Mouse (Mus musculus): Measurements from ENCODE around the gene Pnpla6.
A peak's percentile ranks its signal among the peaks of the same experiment; 100 is the strongest.

The Pnpla6 gene

DNA sequence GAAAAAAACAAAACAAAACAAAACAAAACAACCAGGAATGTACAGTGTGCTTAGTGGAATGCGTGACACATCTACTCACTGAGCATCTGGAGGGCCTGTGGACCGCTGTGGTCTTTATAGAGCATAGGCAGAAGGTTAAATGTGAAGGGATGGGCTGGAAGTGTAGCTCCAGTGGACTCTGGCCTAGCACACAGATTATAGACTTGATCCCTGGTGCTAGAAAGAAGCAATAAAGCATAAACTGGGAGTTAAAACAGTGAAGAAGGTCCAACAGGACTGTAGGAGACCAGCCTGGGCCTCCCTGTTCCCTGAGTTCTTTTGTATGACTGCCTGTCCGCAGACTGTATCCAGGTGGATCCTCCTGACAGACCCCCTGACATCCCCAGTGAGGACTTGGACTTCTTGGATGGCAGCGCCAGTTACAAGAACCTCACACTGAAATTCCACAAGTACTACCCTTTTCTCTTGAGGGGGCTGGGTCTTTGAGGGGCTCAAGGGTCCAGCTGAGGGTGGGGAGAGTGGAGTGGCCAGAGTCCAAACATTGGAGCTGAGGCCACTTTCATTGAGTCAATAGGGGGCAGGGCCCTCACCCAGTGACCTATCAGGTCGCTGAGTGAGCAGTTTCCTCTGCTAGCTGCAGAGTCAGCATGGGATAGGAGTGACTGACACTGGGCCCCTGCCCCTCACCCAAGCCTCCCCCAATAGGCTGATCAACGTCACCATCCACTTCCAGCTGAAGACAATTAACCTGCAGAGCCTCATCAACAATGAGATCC lies 7.0 kb upstream of the Pnpla6 start:
- no peak for DNase-seq

DNA sequence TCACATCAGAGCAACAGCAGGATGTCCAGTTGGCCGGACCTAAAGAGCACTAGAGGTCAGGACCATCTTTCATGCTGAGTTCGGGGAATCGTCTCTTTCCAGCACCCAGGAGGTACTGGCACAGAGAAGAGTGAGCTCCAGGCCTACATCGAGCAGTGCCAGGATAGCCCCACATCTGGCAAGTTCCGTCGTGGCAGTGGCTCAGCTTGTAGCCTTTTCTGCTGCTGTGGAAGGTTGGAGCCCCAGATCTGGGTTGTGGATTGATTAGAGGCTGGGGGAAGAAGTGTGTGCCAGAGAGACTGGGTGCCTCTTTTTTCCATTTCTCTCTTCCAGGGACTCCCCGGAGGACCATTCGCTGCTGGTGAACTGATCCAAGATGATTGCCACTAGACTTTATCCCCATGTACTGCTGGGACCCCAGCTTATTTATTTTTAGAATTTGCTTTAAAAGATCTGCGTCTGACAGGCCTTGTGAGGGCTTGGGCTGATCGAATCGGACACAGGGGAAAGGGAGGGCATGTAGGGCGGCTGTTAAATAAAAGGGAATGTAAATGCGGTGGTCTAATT lies 420 bp upstream of the Pnpla6 start:
- peak; percentile 38 for DNase-seq

DNA sequence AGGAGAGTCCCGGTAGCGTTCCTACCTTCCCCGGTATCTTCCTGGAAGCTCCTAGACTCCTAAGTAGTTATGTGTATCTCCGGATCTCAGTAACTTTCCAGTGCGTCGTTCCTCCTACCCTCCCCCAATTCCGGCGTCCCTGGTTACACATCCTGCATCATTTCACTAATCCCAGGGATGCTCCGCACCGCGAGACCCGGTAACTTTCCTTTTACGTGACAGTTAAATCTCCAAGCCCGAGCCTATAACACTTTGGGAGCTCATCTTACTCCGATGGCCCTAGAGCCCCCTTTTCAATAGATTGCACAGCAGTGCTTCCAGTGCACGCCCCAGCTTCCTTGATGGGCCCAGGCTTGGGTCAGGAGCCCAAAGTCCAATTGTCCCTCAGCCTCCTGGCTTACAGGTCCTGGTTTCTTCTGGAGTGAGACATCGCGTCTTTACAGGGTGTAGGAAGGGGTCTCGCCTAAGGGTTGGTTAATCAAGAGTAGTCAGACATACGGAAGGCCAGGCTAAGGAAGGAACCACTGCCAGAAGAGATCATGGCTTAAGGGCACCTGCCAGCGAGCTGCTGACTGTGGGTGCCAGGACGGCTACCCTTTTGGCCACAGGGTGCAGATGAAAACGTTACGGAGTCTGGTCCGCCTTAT lies 710 bp downstream of the Pnpla6 start:
- peak; percentile 74 for DNase-seq

DNA sequence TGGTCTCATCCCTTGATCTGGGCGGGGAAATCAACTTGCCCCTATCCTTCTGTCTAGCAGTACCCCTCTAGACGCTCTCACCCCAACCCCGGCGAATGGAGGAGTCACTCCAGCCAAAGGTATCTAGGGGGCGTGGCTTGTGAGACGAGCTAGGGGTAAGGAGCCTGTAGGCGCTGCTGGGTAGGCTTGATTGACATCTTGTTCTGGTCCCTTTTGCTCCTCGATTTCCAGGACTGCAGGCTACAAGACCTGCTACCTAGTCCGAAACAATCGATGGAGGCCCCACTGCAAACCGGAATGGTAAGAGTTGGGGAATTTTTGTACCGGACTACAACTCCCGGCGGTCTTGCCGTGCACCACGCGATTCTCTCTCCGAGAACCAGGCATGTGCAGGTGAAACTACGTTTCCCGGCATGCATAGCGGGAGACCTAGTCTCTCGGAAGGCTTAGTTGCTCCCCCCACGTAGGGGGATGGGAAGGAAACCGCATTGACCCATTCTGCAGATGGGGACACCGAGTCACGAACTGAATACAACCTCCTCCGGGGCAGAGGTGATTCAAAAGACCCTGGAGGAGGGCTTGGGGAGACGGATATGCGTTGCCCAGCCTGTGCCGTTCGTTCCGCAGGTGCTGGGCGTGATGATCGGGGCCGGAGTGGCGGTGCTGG lies 1.4 kb downstream of the Pnpla6 start:
- DNase-seq: peak; percentile 97

DNA sequence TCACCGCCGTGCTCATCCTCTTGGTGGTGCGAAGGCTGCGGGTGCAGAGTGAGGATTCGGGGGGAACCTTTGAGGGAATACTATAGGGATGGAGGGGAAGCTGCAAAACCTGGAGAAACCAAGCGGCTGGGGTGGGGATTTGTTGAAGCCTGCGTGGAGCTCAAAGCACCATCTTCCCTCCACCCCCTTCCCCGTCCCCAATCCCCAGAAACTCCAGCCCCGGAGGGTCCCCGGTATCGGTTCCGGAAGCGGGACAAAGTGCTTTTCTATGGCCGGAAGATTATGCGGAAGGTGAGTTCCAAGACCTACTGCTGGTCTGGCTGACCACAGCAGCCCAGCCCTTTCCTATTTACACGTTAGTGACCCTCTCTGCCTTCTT lies 1.9 kb downstream of the Pnpla6 start:
- DNase-seq: peak; percentile 25

DNA sequence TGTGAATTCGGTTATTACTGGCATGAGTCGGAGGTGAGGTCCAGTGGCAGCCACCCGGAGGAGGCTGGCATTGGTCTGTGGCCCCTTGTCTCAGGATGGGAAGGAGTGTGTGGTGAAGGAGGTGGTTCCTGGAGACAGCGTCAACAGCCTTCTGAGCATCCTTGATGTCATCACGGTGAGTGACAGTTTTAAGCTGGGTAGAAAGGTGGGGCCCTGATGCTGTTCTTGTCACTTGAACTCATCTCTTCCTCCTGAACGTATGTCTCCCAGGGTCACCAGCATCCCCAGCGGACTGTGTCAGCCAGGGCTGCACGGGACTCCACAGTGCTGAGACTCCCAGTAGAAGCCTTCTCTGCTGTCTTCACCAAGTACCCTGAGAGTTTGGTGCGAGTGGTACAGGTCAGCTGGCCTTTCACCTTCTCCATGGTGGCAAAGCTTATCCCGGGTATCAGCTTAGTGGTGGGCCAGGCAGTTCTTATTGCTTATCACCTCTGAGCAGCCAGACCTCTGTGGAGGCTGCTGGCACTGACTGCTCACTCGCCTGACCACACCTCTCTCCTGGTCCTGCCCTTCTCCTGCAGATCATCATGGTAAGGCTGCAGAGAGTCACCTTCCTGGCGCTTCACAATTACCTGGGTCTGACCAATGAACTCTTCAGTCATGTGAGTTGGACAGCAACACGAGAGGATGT lies 7.0 kb downstream of the Pnpla6 start:
- DNase-seq: no peak

DNA sequence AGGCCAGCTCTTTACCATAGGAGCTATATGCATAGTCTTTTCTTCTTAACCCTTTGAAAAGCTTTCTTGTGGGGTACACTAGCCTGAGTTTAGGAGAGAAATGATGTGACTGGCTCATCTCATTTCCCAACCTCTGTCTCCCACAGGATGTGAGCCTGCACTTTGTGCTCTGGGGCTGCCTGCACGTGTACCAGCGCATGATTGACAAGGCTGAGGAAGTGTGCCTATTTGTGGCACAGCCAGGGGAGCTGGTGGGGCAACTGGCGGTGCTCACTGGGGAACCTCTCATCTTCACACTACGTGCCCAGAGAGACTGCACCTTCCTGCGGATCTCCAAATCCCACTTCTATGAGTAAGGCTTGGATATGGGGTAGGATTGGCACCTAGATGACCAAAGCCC lies 15.6 kb downstream of the Pnpla6 start:
- no peak for DNase-seq

DNA sequence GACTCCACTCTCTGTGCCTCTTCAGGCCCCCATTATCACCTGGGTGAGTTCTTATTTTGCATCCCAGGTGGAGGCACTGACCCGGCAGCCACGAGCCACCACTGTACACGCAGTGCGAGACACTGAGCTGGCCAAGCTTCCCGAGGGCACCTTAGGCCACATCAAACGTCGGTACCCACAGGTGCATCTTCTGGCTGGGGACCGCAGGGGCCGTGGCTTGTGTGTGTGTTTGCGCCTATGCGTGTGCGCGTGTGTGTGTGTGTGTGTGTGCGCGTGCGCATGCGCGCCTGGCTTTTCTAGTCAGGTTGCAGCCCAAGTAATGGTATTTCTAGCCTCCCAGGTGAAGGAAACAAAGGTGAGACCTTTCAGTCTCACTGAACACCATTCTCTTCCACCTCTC lies 16.8 kb downstream of the Pnpla6 start:
- DNase-seq: no peak

DNA sequence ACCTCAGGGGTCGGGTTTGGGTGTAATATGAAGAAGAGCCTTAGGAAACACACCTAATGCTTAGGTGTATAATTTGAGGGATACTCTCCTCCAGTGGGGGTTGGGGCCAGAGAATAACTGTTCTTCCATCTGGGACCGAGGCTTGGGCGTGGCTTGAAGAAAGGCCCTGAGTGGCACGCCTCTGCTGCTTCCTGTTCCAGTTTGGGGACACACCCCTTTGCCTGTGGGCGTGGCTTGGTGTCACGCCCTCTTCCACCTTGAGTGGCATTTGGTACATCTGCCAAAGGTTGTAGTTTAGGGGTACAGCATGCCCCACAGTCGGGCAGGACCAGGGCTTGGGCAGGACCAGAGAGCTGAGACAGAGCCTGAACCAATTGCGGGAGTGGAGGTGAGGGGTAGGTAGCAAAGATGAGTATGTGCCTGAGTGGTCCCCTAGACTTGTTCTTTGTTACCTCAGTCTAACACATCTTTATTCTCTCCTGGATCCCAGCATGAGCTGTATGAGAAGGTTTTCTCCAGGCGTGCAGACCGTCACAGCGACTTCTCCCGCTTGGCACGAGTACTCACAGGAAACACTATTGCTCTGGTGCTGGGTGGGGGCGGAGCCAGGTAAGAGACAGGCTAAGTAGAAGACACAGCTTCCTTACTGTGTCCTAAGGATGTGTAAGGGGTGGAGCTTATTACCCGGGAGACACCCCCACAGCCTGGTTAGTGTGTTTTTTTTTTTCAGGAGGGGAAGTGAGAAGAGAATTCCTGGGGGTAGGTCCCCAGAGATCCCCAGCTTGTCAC lies 21.1 kb downstream of the Pnpla6 start:
- DNase-seq: no peak

DNA sequence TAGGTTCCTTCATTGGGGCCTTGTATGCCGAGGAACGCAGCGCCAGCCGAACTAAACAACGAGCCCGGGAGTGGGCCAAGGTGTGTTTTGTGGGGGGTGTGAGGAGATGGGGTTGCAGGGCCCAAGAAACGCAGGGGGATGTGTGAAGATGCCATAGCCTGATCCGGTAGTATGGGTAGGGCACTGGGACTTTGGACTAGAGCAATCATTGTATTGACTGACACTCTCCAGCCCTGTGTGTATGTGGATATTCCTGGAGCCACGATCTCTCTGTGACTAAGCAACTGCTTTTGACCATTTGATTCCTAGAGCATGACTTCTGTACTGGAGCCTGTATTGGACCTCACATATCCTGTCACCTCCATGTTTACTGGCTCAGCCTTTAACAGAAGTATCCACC lies 21.8 kb downstream of the Pnpla6 start:
- no peak for DNase-seq

DNA sequence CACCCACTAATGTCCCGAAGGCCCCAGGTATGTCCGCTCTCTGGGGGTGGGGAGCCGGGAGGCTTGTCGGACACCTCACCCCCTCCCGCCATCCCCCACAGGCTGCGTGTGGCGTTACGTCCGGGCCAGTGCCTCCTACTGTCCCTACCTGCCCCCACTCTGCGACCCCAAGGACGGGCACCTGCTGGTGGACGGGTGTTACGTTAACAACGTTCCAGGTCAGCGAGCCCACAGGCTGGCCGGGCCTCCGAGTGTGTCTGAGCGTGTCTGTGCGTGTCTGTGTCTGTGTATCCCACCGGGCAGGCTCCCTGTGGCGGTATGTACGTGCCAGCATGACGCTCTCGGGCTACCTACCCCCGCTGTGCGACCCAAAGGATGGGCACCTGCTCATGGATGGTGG lies 22.5 kb downstream of the Pnpla6 start:
- no peak for DNase-seq

DNA sequence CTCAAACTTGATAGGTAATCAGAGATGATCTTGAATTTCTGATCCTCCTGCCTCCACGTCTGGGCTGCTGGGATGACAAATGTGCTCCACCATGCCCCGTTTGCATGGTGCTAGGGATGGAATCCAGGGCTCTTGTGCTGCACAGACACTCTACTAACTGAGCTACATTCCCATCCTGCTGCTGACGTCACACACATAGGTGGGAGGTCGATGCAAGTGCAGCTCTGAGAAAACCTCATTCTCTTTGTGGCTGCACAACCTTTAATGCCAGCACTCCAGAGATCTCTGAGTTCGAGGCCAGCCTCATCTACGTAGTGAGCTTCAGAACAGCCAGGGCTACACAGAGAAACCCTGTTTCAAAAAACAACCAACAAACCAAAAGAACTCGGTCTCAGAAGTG lies 24.0 kb downstream of the Pnpla6 start:
- DNase-seq: no peak

DNA sequence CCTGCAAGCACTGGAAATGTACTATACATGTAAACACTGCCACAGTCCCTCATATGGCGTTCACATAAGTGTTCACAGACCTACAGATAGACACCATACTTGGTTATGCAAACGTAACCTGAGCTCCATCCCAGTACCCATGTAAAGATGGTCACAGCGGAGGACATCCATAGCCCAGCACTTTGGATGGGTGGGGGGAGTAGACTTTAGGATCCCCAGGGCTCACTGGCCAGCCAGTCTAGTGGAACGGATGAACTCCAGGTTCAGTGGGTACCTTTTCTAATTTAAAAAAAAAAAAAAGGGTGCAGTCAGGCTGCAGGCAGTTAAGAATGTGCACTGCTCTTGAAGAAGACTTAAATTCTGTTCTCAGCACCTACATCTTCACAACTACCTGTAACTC lies 24.9 kb downstream of the Pnpla6 start:
- no peak for DNase-seq

DNA sequence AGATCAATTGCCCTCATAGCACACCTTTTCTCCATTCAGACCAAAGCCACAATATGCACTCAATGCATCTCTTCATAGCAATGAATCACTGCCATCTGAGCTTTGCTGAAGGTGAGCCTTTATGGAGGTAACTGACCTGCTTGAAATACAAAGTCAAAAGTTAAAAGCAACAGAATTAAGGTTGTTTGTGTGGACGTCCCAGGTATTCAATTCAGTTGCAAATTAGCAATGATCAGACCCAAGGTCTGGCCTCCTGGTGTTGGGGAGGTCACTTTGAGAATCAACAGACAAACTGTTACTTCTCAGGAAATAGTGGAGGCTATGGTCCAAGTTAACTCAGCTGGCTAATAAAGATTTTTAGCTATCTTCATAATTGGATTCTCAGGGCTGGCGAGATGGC lies 31.3 kb downstream of the Pnpla6 start:
- no peak for DNase-seq

DNA sequence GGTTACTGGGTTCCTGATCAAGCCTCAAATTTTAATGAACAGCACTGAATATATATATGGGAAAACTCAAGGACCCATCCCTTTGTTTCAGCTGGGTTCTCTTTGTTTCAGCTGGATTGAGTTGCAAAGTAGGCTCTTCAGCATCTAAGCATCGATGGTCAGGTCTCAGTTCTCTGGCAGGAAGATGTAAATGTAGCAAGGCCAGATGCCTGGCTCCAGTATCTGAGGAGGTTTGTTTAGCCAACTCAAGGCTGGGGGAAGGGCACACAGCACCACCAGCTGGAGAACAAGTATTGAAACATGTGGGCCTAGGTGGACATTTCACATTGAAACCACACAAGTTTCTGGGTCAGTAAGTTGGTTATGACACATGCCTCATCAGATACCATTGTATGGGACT lies 37.1 kb downstream of the Pnpla6 start:
- no peak for DNase-seq

DNA sequence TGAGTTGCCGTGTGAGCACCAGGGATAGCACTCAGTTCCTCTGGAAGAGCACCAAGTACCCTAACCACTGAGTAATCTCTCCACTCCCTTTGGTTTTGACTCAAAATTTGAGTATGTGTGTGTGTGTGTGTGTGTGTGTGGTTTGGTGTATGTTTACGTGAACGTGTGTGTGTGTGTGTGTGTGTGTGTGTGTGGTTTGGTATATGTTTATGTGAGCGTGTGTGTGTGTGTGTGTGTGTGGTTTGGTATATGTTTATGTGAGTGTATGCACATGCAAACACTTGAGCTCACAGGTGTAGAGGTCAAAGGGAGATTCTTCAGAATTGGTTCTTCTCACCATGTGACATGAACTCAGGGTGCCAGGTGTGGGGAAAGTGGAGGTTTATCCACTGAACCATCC lies 40.9 kb downstream of the Pnpla6 start:
- DNase-seq: no peak

DNA sequence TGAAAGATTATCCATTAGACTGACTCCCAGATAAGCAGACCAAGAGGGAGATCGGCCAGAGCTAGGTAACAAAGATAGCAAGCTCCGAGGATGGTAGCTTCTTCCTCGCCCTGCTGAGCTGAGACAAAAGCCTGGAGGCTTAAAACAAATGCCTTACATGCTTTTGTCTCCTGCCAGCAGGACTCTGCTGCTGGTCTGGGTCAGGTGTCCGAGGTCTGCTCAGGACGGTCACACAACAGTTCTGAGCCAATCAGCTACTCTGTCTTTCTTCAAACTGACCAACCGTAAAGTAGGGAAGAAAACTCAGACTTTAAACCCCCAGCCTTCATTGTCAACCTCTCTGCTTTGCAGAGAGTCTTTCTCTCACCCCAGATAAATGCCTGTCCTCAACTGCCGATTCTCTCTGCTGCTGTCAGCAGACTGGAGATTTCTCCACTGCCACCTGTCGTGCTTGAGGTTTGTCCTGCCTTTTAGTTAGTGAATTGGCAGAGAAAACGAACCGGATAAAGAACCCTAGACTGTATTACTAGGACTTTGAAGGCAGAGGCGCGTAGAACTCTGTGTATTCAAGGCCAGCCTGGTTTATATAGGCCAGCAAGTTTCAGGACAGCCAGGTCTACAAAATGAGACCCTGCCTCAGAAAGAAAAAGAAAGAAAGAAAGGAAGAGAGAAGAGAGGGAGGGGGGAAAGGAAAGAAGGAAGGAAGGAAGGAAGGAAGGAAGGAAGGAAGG lies 52.6 kb downstream of the Pnpla6 start, which contains the start of gene C330021F23Rik:
C330021F23Rik (plus strand) TSS at position 350 of the 731 bp plus-strand sequence.
- peak; percentile 82 for DNase-seq

DNA sequence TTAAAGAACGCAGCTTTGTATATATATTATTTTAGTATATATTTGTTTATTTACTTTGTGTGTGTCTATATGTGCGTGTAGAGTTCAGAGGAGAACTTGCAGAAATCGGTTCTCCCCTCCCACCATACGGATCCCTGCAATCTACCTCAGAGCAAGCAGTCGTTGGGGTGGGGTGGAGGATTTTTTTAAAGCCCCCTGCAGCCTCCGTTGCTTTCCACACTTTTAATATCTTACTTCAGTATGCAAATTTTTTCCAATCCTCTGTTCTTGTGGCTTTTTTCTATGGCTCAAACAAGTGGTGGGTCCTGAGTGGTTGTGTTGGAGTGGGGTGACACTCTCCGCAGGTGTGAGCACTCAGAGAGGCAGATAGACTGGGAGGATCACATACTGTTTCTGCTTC lies 53.2 kb downstream of the Pnpla6 start:
- no peak for DNase-seq

DNA sequence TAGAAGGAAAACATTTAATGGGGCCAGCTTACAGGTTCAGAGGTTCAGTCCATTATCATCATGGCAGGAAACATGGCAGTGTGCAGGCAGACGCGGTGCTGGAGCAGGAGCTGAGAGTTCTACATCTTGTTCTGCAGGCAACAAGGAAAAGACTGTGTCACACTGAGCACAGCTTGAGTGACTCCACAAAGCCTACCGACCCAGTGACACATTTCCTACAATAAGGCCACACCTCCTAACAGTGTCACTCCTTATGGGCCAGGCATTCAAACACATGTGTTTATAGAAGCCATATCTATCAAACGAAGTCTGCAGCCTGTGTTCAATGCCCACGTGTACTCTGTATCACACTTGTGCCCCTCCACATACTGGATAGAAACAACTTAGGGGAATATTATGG lies 54.6 kb downstream of the Pnpla6 start:
- DNase-seq: no peak

DNA sequence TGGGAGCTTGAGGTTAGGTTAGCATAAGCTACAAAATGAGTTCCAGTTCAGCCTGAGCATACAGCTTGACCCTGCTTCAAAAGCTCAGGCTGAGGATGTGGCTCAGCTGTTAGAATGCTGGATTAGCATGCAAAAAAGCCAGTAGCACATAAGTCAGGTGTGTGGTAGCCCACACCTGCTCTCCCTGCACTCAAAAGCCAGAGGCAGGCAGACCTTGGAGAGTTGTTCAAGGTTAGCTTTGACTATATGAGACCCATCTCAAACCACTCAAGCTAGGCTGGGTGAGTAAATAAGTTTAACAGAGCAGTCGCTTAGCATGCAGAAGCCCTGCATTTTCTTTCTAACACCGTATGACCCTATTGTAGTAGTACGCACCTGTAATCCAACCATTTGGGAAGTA lies 59.4 kb downstream of the Pnpla6 start:
- DNase-seq: no peak

DNA sequence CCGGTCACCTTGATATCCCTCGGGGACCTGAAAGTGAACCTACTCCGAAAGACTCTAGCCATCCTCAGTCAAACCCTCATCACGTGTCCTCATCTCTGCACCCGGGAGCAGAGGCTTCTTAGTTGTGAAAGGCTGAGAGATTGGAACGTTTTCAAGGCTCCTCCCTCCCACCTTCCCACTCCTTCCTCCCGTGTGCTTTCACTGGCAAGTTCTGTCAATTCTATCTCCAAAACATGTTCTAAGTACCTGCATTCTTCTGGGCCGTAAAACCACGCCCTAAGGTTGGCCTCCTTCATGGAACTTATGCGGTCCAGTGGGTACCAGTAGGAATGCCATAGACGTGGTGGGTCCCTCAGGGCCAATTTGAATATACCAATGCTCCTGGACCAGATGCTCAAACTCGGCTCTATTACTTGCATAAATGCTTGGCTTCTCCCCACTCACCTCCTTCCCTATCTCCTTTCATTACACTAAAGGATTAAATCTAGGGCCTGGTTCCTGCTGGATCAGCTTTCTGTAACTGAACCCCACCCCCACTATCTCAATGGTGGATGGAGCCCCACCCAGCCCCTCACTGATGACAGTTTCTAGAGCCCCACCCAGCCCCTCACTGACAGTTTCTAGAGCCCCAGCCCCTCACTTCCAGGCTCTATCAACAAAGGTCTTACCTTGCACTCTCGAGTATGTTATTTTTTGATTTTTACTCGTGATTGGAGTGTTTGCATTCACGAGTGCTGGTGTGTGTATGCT lies 61.2 kb downstream of the Pnpla6 start:
- DNase-seq: no peak

Measured in kidney, adult 9 months (tissue).